Mouse (Mus musculus): ENCODE results near the gene Lrmp. TPM values are rescaled to one million over a fixed set of nuclear protein-coding genes. Genes with fewer than 3 reads are reported as not detected.

Lrmp gene
- polyA plus RNA-seq, 1 experiment from 2014 or later = 0.39 TPM

GRCm38 (mm10) chr6:145147716-145148115, 32.3 kb downstream of the Lrmp start:
- H3K9ac ChIP-seq = no peak overlapping the region
- H3K36me3 ChIP-seq (ENCODE audit: poor library complexity, severe bottlenecking) = no peaks in the 10 kb centered on the region
- H3K4me3 ChIP-seq = no peak overlapping the region
- no peak overlapping the region for H3K4me2 ChIP-seq
- H3K27me3 ChIP-seq = no peaks in the 10 kb centered on the region
- H3K9me3 ChIP-seq (replicated peaks) = no peaks in the 10 kb centered on the region
- H3K27ac ChIP-seq = no peak overlapping the region
- WGBS = 68% methylated on average over 16 of the region's 16 CpGs
- H3K4me1 ChIP-seq = no peaks in the 10 kb centered on the region
- no peak for ATAC-seq

GRCm38 (mm10) chr6:145149054-145149453, 33.6 kb downstream of the Lrmp start:
- no peak overlapping the region for H3K27ac ChIP-seq
- H3K4me1 ChIP-seq = no peaks in the 10 kb centered on the region
- H3K9ac ChIP-seq = no peak overlapping the region
- H3K4me3 ChIP-seq = no peak overlapping the region
- no peak overlapping the region for H3K4me2 ChIP-seq
- 58% methylated on average over 9 of the region's 9 CpGs for WGBS
- H3K27me3 ChIP-seq = no peaks in the 10 kb centered on the region
- H3K36me3 ChIP-seq (ENCODE audit: poor library complexity, severe bottlenecking) = no peaks in the 10 kb centered on the region
- ATAC-seq = no peak
- H3K9me3 ChIP-seq (replicated peaks) = no peaks in the 10 kb centered on the region

- H3K27ac ChIP-seq = no peak overlapping the region
- no peak for ATAC-seq
Measured at GRCm38 (mm10) chr6:145158619-145159018, 43.2 kb downstream of the Lrmp start.

GRCm38 (mm10) chr6:145160581-145160980, 45.1 kb downstream of the Lrmp start:
- no peaks in the 10 kb centered on the region for H3K4me1 ChIP-seq
- H3K27ac ChIP-seq = no peak overlapping the region
- WGBS = 57% methylated on average over 5 of the region's 5 CpGs
- H3K27me3 ChIP-seq = no peaks in the 10 kb centered on the region
- no peaks in the 10 kb centered on the region for H3K36me3 ChIP-seq (ENCODE audit: poor library complexity, severe bottlenecking)
- H3K9me3 ChIP-seq (replicated peaks) = no peaks in the 10 kb centered on the region
- no peak overlapping the region for H3K4me3 ChIP-seq
- H3K9ac ChIP-seq = no peak overlapping the region
- no peak for ATAC-seq
- no peak overlapping the region for H3K4me2 ChIP-seq

More at GRCm38 (mm10) chr6:145158619-145159018, 43.2 kb downstream of the Lrmp start:
- H3K4me3 ChIP-seq = no peak overlapping the region
- H3K36me3 ChIP-seq (ENCODE audit: poor library complexity, severe bottlenecking) = no peaks in the 10 kb centered on the region
- H3K4me2 ChIP-seq = no peak overlapping the region
- H3K4me1 ChIP-seq = no peaks in the 10 kb centered on the region
- H3K27me3 ChIP-seq = no peaks in the 10 kb centered on the region
- H3K9me3 ChIP-seq (replicated peaks) = no peaks in the 10 kb centered on the region
- WGBS = 72% methylated on average over 4 of the region's 4 CpGs
- H3K9ac ChIP-seq = no peak overlapping the region

GRCm38 (mm10) chr6:145171892-145172606, 56.6 kb downstream of the Lrmp start:
- H3K9ac ChIP-seq = no peak overlapping the region
- H3K4me2 ChIP-seq = no peak overlapping the region
- H3K4me1 ChIP-seq = peaks cover 37% of the 10 kb centered on the region
- no peaks in the 10 kb centered on the region for H3K9me3 ChIP-seq (replicated peaks)
- H3K27ac ChIP-seq = no peak overlapping the region
- no peaks in the 10 kb centered on the region for H3K36me3 ChIP-seq (ENCODE audit: poor library complexity, severe bottlenecking)
- peak; percentile 36; the same call in 1 of the 2 replicates for ATAC-seq
- H3K27me3 ChIP-seq = peaks cover 23% of the 10 kb centered on the region
- WGBS = 78% methylated on average over 14 of the region's 14 CpGs
- no peak overlapping the region for H3K4me3 ChIP-seq

GRCm38 (mm10) chr6:145173781-145174191, 58.3 kb downstream of the Lrmp start:
- Histone ChIP-seq H3K9ac (no peak overlapping the region), H3K9me3 (replicated peaks) (no peaks in the 10 kb centered on the region), H3K4me2 (peak overlapping the region; percentile 40), H3K4me1 (peaks cover 37% of the 10 kb centered on the region), H3K27ac (peak overlapping the region; percentile 6; the same call in 1 of the 2 replicates), H3K27me3 (peaks cover 24% of the 10 kb centered on the region), H3K4me3 (no peak overlapping the region), H3K36me3 (ENCODE audit: poor library complexity, severe bottlenecking) (no peaks in the 10 kb centered on the region)
- 2% methylated on average over 11 of the region's 11 CpGs for WGBS
- ATAC-seq = peak; percentile 77

GRCm38 (mm10) chr6:145175571-145175981, 60.1 kb downstream of the Lrmp start:
- H3K27me3 ChIP-seq = peaks cover 24% of the 10 kb centered on the region
- no peaks in the 10 kb centered on the region for H3K36me3 ChIP-seq (ENCODE audit: poor library complexity, severe bottlenecking)
- H3K4me3 ChIP-seq = no peak overlapping the region
- H3K9ac ChIP-seq = no peak overlapping the region
- WGBS = 38% methylated on average over 9 of the region's 9 CpGs
- H3K4me1 ChIP-seq = peaks cover 37% of the 10 kb centered on the region
- no peaks in the 10 kb centered on the region for H3K9me3 ChIP-seq (replicated peaks)
- no peak overlapping the region for H3K27ac ChIP-seq
- no peak overlapping the region for H3K4me2 ChIP-seq
- ATAC-seq = no peak

- WGBS = 37% methylated on average over 10 of the region's 10 CpGs
- no peak for ATAC-seq
- Histone ChIP-seq H3K4me1 (peaks cover 37% of the 10 kb centered on the region), H3K4me2 (no peak overlapping the region), H3K9ac (no peak overlapping the region), H3K4me3 (no peak overlapping the region), H3K9me3 (replicated peaks) (no peaks in the 10 kb centered on the region), H3K36me3 (ENCODE audit: poor library complexity, severe bottlenecking) (no peaks in the 10 kb centered on the region), H3K27ac (no peak overlapping the region), H3K27me3 (peaks cover 24% of the 10 kb centered on the region)
Measured at GRCm38 (mm10) chr6:145176474-145176873, 61.0 kb downstream of the Lrmp start.

GRCm38 (mm10) chr6:145179665-145180064, 64.2 kb downstream of the Lrmp start:
- peaks cover 10% of the 10 kb centered on the region for H3K4me1 ChIP-seq
- no peak overlapping the region for H3K4me2 ChIP-seq
- H3K4me3 ChIP-seq = no peak overlapping the region
- peaks cover 22% of the 10 kb centered on the region for H3K27me3 ChIP-seq
- H3K27ac ChIP-seq = no peak overlapping the region
- 0 out of 2 replicates have a peak, but pooled peaks have one; percentile 24 for ATAC-seq
- no peaks in the 10 kb centered on the region for H3K9me3 ChIP-seq (replicated peaks)
- no peaks in the 10 kb centered on the region for H3K36me3 ChIP-seq (ENCODE audit: poor library complexity, severe bottlenecking)
- 28% methylated on average over 6 of the region's 6 CpGs for WGBS
- H3K9ac ChIP-seq = no peak overlapping the region

- Histone ChIP-seq H3K4me2 (no peak overlapping the region), H3K4me1 (no peaks in the 10 kb centered on the region), H3K27ac (no peak overlapping the region), H3K4me3 (no peak overlapping the region), H3K36me3 (ENCODE audit: poor library complexity, severe bottlenecking) (no peaks in the 10 kb centered on the region), H3K9me3 (replicated peaks) (no peaks in the 10 kb centered on the region), H3K27me3 (peaks cover under 1% of the 10 kb centered on the region; the same call in 1 of the 2 replicates), H3K9ac (no peak overlapping the region)
- ATAC-seq = no peak
- 89% methylated on average over 8 of the region's 8 CpGs for WGBS
Measured at GRCm38 (mm10) chr6:145182044-145182443, 66.6 kb downstream of the Lrmp start.

- H3K4me3 ChIP-seq = no peak overlapping the region
- no peaks in the 10 kb centered on the region for H3K9me3 ChIP-seq (replicated peaks)
- WGBS = 79% methylated on average over 1 of the region's 1 CpGs
- H3K4me1 ChIP-seq = no peaks in the 10 kb centered on the region
- H3K27me3 ChIP-seq = 0 out of 2 replicates have a peak, but pooled peaks cover 3% of the 10 kb centered on the region
- no peaks in the 10 kb centered on the region for H3K36me3 ChIP-seq (ENCODE audit: poor library complexity, severe bottlenecking)
- ATAC-seq = no peak
- H3K27ac ChIP-seq = no peak overlapping the region
- no peak overlapping the region for H3K4me2 ChIP-seq
- H3K9ac ChIP-seq = no peak overlapping the region
Measured at GRCm38 (mm10) chr6:145186096-145186495, 70.6 kb downstream of the Lrmp start.

- Histone ChIP-seq H3K4me1 (no peaks in the 10 kb centered on the region), H3K9ac (no peak overlapping the region), H3K27me3 (0 out of 2 replicates have a peak, but pooled peaks cover 3% of the 10 kb centered on the region), H3K36me3 (ENCODE audit: poor library complexity, severe bottlenecking) (no peaks in the 10 kb centered on the region), H3K9me3 (replicated peaks) (no peaks in the 10 kb centered on the region), H3K4me3 (peak overlapping the region; percentile 13; the same call in 1 of the 2 replicates), H3K4me2 (peak overlapping the region; percentile 51), H3K27ac (no peak overlapping the region)
- 66% methylated on average over 27 of the region's 27 CpGs for WGBS
- peak; percentile 84 for ATAC-seq
Measured at GRCm38 (mm10) chr6:145187093-145188088, 71.9 kb downstream of the Lrmp start.

All from forebrain, embryonic 13.5 days (tissue).